Mouse (Mus musculus): ENCODE results near the gene Slc38a8.

The Slc38a8 gene

GRCm38 (mm10) chr8:119436933-119437332 lies 64.6 kb downstream of the Slc38a8 start:
- peak; percentile 92 for DNase-seq (ENCODE audit: low read depth)

- DNase-seq (ENCODE audit: low read depth) = no peak
Measured at GRCm38 (mm10) chr8:119436331-119436730, 65.2 kb downstream of the Slc38a8 start.

GRCm38 (mm10) chr8:119435527-119435926 lies 66.0 kb downstream of the Slc38a8 start:
- DNase-seq (ENCODE audit: low read depth) = no peak

GRCm38 (mm10) chr8:119434569-119434968 lies 66.9 kb downstream of the Slc38a8 start:
- no peak for DNase-seq (ENCODE audit: low read depth)

GRCm38 (mm10) chr8:119433582-119434174 lies 67.8 kb downstream of the Slc38a8 start, which contains the start of gene Osgin1:
Osgin1 (plus strand) TSS chr8:119434124.
- DNase-seq (ENCODE audit: low read depth) = no peak

- DNase-seq (ENCODE audit: low read depth) = no peak
Measured at GRCm38 (mm10) chr8:119432372-119432771, 69.1 kb downstream of the Slc38a8 start.

- no peak for DNase-seq (ENCODE audit: low read depth)
Measured at GRCm38 (mm10) chr8:119430690-119431089, 70.8 kb downstream of the Slc38a8 start.

- DNase-seq (ENCODE audit: low read depth) = no peak
Measured at GRCm38 (mm10) chr8:119430250-119430649, 71.2 kb downstream of the Slc38a8 start.
